Comparison of ENCODE assay signal across 19 mouse cellular contexts in genomic region chr1:184444189-184444588, GRCm38 (mm10).
DNase-seq lines count a peak whose midpoint lies in the region; ATAC-seq and TF ChIP-seq lines count a peak whose summit lies in the region.
"Had no signal": no experiment of that assay in that cellular context is flagged by ENCODE, and none has a peak within 500 bp of the region (broad histone marks: within the 10 kb centered on the region; RNA-seq: fewer than 3 reads in every experiment).

No protein-coding gene starts in this region.

- no peak for TF ChIP-seq CTCF in thymus, adult 2 months (IDR thresholded peaks at IDR 0.05; ENCODE audit: borderline replicate concordance, control insufficient read depth, extremely low read depth, insufficient read depth, low read length, poor library complexity)

- no peak overlapping the region for H3K4me3 ChIP-seq in thymus, adult 2 months (ENCODE audit: control insufficient read depth, insufficient read depth, low read length)
- H3K4me3 ChIP-seq: embryonic facial prominence, embryonic 12.5 days; heart, embryonic 15.5 days; kidney, embryonic 15.5 days; layer of hippocampus, adult 2 months; liver, embryonic 13.5 days had no signal

- H3K36me3 ChIP-seq in thymus, adult 2 months (ENCODE audit: control insufficient read depth, insufficient read depth, low read length), result no peaks in the 10 kb centered on the region
- H3K36me3 ChIP-seq: embryonic facial prominence, embryonic 12.5 days; heart, embryonic 15.5 days; kidney, embryonic 15.5 days; liver, embryonic 13.5 days had no signal

- peak; percentile 79 for ATAC-seq in megakaryocyte, adult 5-6 weeks (ENCODE audit: poor library complexity, severe bottlenecking)
- ATAC-seq: forebrain, embryonic 16.5 days; inflammation-experienced regulatory T-cells, adult 6 months had no signal

- H3K4me1 ChIP-seq in thymus, adult 2 months (replicated peaks; ENCODE audit: control insufficient read depth, insufficient read depth, low read length), result peaks cover 9% of the 10 kb centered on the region
- H3K4me1 ChIP-seq: embryonic facial prominence, embryonic 12.5 days; liver, embryonic 13.5 days had no signal

- TF ChIP-seq POLR2A in thymus, adult 2 months (IDR thresholded peaks at IDR 0.05; ENCODE audit: control insufficient read depth, extremely low read depth, insufficient read depth, low read length, poor library complexity), result no peak

- no peaks in the 10 kb centered on the region for H3K27me3 ChIP-seq in thymus, adult 2 months (ENCODE audit: control insufficient read depth, insufficient read depth, low read length)
- H3K27me3 ChIP-seq: embryonic facial prominence, embryonic 12.5 days; heart, embryonic 15.5 days; liver, embryonic 13.5 days had no signal

- 65% methylated on average over 10 of the region's 10 CpGs for WGBS in thymus, adult 2 months

- no peak overlapping the region for H3K27ac ChIP-seq in thymus, adult 2 months (ENCODE audit: control insufficient read depth, insufficient read depth, low read length)
- H3K27ac ChIP-seq: embryonic facial prominence, embryonic 12.5 days; heart, embryonic 15.5 days; kidney, embryonic 15.5 days; layer of hippocampus, adult 2 months; liver, embryonic 13.5 days; stomach, postnatal 0 days had no signal

- intact Hi-C loops in left cerebral cortex, postnatal 25 days (cut with DNase I), result no loop called here
- intact Hi-C loops in left cerebral cortex, postnatal 36 days (cut with DNase I), result no loop called here

- DNase-seq in left cerebral cortex, postnatal 25 days (ENCODE audit: low spot score in 2 of 2), result peak; percentile 21 to 26
- DNase-seq in left cerebral cortex, postnatal 36 days (ENCODE audit: low spot score in 2 of 2), result no peak
- peak; percentile 82 for DNase-seq in A20 (ENCODE audit: low read depth, low spot score)
- DNase-seq in B cell, adult 2 months, result peak; percentile 30 to 32
- DNase-seq in thymus, adult 2 months, result no peak
- no peak for DNase-seq in embryo, embryonic 9.5 days (ENCODE audit: extremely low spot score)
- DNase-seq: adrenal gland, adult 8-10 months; cerebellum, adult 18-20 months; liver, embryonic 13.5 days; lung, postnatal 14 days; thymus, postnatal 36 days had no signal

Comparison
In these comparisons a context has a peak if more than half of its experiments do, and no peak if none do; other contexts are left out.
1. DNase-seq: peak in left cerebral cortex, postnatal 25 days (2 of 2), A20 (single experiment) and B cell, adult 2 months (2 of 2); none in left cerebral cortex, postnatal 36 days (0 of 2), thymus, adult 2 months (single experiment) and embryo, embryonic 9.5 days (single experiment).